Mouse (Mus musculus): ENCODE data around the gene Srek1ip1.

Gene Srek1ip1

DNA sequence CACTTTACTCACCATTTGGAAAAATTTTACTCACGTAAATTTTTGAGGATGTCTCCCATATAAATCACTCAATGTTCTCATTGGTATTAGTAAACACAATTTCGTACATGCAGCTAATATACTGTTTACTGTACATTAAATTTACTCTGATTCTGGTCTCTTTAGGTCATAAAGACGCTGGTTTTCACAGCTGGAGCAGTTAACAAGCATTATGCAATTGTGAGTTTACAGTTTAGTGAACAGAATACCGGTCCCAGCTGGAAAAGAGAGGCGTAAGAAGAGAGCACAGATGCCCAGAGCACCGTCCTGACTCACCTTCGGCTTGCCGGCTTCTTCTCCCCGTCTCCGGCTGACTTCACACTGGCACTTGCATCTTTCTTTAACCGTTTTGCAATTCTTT is at the start of gene Srek1ip1:
TSS of gene Srek1ip1 (plus strand) at position 301 of the 400 bp plus-strand sequence.
- WGBS = 92% methylated on average over 11 of the region's 11 CpGs

GRCm38 (mm10) chr13:104742866-104743265 is 49.4 kb upstream of the Srek1ip1 start:
- 55% methylated on average over 4 of the region's 4 CpGs for WGBS

GRCm38 (mm10) chr13:104759381-104759780 is 32.9 kb upstream of the Srek1ip1 start:
- 90% methylated on average over 1 of the region's 1 CpGs for WGBS

- WGBS = 93% methylated on average over 4 of the region's 4 CpGs
Observed at GRCm38 (mm10) chr13:104762401-104762800, 29.9 kb upstream of the Srek1ip1 start.

GRCm38 (mm10) chr13:104763193-104763592 is 29.1 kb upstream of the Srek1ip1 start:
- 69% methylated on average over 3 of the region's 3 CpGs for WGBS

GRCm38 (mm10) chr13:104779104-104779670 is 13.1 kb upstream of the Srek1ip1 start:
- WGBS = 90% methylated on average over 1 of the region's 1 CpGs

DNA sequence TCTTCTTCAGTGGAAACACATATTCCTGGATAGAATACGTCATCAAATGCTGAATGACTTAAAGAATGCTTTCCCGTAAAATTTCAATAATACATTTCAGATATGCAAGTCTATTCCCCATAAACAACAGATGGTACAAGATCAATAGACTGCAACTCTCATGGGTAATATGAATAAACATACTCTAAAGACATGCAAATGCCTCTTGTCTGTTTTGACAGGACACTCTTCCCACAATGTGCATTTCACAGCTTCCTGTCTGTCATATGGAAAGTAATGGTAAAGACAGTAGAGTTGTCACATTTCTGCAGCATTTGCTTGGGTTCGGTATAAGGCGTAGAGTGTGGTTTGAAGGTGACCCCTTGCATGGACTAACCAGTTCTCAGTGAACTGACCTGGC is 5.0 kb upstream of the Srek1ip1 start:
- 83% methylated on average over 4 of the region's 4 CpGs for WGBS

DNA sequence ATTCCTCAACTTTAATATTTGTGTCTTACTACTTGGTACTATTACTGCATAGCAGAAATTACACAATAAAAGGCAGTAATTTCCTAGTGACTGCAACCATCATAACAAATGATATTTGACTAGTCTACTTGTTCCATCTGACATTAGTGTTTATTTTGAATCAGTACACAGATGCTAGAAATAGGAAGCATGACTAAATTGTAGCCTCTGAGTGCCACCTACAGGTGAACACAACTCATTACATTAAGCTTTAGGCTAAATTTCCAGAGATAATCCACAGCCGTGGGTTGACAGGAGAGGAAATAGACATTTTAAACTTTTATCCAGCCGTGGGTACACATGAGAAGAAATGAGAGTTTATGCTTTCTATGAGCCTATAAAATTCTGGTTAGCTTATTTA is 2.6 kb upstream of the Srek1ip1 start:
- 2% methylated on average over 2 of the region's 2 CpGs for WGBS

- 86% methylated on average over 3 of the region's 3 CpGs for WGBS
Observed at GRCm38 (mm10) chr13:104794421-104794820, 2.1 kb downstream of the Srek1ip1 start.

DNA sequence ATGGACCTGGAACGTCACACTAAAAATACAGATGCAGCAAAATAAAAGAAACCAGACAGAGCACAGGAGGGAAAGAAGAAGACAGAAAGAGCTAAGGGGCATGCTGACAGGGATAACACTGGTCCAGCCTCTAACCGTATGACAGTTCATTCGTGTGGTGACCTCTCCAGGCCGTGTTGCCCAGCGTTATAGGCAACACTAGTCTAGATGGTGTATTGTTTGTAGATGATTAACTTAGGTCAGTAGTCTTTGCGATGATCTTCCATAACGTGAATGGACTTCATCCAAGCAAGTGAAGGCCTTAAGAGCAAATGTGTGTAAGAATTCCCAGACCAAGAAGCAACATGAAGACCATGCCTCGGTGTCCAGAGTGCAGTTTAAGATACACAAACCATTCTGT is 6.8 kb downstream of the Srek1ip1 start:
- WGBS = 95% methylated on average over 8 of the region's 8 CpGs

GRCm38 (mm10) chr13:104799566-104800182 is 7.4 kb downstream of the Srek1ip1 start:
- WGBS = 89% methylated on average over 7 of the region's 7 CpGs

DNA sequence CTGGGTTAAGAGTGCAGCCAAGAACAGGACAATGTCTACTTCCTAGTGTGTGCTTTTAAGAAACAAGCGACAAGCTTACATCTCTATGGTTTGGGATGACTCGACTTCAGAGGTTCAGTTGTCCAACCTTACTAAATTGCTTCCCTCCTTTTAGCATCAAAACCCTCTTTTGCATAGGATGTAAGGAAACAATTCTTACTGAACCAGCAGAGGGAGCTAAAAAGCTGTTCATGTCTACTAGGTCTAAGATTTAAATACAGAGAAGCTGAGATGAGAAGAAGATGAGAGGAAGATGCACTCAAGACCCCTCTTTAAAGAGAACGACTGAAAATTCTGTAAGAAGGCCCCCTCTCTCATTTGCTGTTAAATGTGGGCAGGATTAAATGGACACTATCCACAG is 13.4 kb downstream of the Srek1ip1 start:
- WGBS = 40% methylated on average over 3 of the region's 3 CpGs

- WGBS = 6% methylated on average over 8 of the region's 8 CpGs
Observed at GRCm38 (mm10) chr13:104816270-104816634, 24.0 kb downstream of the Srek1ip1 start.

DNA sequence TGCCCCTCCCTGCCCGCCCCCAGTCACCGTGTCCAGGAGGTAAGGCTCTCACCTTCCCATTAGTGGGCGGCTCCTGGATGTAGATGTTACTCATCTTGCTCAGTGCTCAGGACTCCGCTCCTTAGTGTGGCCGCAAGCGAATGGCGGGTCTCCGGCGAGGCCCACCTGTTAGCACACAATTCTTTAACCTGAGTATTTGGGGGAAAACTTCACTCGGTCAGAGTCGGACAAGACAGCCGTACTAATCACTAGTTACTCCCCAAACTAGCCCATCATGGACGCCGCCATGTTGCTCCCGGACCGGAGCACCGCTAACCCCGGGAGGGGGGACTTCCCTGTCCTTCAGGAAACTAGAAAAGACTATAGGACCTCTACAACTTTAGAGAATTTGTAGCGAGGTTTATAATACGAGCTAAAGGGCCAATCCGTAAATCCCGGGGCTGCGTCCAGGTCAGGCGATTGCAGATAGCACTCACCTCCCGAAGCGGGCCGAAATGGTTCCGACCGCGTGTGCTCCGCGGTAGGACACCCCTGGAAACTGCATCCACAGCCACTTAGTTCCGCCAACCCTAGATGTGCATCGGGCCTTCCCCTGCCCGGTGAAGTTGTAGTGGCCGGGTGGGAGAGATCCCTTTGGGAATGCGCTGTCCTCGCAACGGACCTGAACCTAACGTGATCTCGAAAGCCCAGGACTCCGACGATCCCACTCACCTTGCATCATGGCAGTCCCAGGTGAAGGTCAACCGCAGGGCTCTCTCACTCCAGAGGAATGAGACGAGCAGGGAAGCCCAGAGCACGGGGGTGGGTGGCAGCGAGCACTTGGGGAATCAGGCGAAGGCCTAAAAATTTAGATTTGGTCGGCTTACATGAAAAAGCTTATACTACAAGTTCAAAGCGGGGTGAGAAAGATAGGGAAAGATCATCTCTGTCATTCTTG is 24.6 kb downstream of the Srek1ip1 start, which contains the start of gene Cwc27:
TSS of gene Cwc27 (minus strand) at position 508 of the 937 bp plus-strand sequence.
- under 1% methylated on average over 50 of the region's 50 CpGs for WGBS

DNA sequence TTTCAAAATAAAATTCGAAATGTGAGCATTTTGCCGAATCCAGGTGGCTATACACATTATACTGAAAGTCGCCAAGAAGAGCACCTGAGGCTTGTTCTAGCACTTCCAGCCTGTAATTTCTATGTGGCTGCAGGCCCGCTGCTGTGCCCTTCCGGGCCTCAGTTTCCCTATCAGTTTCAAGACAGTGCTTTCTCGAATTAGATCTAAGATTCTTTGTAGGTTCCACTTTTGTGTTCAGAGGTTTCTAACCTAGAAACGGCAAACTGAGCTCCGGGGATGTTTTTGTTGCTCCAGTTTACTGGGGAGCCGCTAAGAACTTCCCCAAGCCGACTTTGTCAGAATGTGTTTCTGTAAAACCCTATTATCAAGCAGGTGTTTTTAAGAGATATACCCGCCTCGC is 25.4 kb downstream of the Srek1ip1 start:
- WGBS = 48% methylated on average over 12 of the region's 12 CpGs

GRCm38 (mm10) chr13:104821908-104822307 is 29.6 kb downstream of the Srek1ip1 start:
- 95% methylated on average over 1 of the region's 1 CpGs for WGBS

GRCm38 (mm10) chr13:104822411-104822838 is 30.1 kb downstream of the Srek1ip1 start:
- 35% methylated on average over 8 of the region's 8 CpGs for WGBS

DNA sequence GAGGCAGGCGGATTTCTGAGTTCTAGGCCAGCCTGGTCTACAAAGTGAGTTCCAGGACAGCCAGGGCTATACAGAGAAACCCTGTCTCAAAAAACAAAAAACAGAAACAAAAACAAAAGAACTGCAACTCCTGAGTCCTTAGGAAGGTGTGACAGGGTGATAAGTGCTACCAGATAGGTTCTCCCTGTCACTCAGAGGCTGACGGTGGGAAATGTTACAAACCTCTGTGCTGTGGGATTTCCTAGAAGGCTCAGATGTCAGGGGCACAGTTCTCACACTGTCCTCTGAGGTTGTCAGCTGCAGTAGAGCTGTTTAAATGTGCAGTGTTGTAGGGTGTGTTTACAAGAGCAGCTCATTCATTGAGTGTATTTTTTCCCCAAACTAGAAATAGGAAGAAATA is 33.2 kb downstream of the Srek1ip1 start:
- WGBS = 90% methylated on average over 2 of the region's 2 CpGs

DNA sequence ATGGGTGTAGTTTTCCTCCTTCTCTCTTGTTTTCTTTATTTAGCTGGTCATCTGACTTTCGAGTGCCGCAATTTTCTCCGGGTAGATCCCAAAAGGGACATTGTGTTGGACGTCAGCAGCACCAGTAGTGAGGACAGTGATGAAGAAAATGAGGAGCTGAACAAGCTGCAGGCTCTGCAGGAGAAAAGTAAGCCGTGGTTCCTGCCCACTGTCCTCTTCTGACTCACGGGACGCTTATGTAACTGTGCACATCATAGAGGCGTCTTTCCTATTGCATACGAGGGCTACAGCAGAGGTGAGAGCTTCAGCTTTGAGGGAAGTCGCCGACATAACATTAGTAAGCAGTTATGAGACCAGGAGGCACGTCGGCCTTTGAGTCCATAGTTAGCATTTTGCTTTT is 40.5 kb downstream of the Srek1ip1 start:
- 78% methylated on average over 13 of the region's 13 CpGs for WGBS

- WGBS = 82% methylated on average over 7 of the region's 7 CpGs
Observed at GRCm38 (mm10) chr13:104837628-104838027, 45.3 kb downstream of the Srek1ip1 start.

DNA sequence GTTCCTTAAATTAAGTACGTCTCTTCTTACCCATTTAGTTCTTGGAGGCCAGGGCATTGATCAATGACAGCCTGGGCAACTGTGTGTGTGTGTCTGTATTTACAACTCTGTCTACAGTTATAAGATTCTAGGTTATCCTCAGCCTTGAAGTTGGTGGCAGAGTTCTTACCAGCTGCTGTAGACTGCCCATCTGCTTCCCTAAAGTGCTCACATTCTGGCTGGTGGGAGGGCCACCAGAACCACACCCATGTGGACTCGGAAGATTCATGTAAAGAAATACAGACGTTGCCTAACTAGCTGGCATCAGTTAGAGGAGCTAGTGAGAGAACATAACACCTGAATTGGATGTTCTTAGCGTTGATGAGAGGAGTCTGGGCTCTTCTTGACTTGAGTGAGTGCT is 49.7 kb downstream of the Srek1ip1 start:
- WGBS = 61% methylated on average over 4 of the region's 4 CpGs

- 84% methylated on average over 12 of the region's 13 CpGs for WGBS
Observed at GRCm38 (mm10) chr13:104843295-104844089, 51.2 kb downstream of the Srek1ip1 start.

Data from cerebral cortex, adult 2 months (tissue).